Mouse (Mus musculus): ENCODE results near the gene F10. TPM values are rescaled to one million over a fixed set of nuclear protein-coding genes. Genes with fewer than 3 reads are reported as not detected.

Gene F10
- 0.76 TPM for polyA plus RNA-seq (2015; fragmentation: Illumina TruSeq; extraction: RNeasy Lipid Tissue Mini Kit (QIAGEN cat#74804); ENCODE audit: insufficient read depth, low read depth, low replicate concordance)

DNA sequence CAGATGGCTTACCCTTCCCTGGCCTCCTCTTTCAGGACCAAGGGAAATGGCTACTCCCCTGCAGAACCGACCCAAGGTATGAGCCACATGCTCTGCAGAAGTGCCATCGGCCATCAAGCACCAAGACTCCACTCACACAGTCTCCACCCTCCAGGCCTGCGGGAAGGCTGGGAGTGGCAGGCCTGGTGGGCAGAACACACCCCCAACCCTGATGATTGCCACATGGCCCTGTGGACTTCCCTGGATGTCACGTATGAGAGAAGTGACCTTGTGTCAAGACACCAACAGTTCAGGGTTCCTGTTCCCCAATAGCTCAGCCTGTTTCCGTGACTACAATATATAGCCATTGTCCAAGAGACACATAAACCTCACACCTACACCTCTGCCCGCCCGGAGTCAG is at the start of gene F10:
Gene F10 (plus strand): TSS at position 294 of the 400 bp plus-strand sequence.

GRCm38 (mm10) chr8:13025487-13026224 is 11.5 kb upstream of the F10 start, which contains the start of gene F7:
TSS of gene F7 (plus strand) at chr8:13026034.

DNA sequence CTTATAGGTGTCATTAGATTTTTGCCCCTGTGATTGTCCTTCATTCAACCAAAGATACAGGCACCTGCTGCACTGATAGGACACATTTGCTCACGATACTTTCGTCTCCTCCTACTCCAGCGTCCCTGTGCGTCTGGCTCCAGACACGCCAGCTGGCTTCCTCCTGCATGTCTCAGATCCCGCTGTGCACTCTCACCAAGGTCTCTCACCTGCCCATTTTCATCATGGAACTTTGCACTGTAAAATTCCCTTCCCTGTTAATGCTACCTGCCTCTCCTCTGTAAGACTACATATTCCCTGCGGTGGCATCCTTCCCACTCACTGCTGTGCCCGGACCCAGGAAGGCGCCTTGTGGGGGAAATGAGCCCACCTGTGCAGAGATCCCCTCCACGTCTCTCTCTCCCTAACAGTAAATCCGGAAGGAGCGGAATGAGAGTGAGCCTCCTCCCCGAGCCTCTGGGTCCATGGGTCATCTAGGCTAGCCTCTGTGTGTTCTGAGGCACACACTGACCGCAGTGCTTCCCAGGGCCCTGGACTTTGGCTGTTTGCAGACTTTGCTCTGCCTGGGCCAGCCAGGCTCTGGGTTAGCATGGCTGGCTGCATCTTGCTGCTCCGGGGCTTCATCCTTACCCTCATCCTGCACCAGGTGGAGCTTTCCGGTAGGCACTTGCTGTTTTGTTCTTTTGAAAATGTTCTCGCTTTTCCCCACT is 23.5 kb downstream of the F10 start, which contains the start of gene Proz:
Gene Proz (plus strand): TSS at position 474 of the 710 bp plus-strand sequence.

DNA sequence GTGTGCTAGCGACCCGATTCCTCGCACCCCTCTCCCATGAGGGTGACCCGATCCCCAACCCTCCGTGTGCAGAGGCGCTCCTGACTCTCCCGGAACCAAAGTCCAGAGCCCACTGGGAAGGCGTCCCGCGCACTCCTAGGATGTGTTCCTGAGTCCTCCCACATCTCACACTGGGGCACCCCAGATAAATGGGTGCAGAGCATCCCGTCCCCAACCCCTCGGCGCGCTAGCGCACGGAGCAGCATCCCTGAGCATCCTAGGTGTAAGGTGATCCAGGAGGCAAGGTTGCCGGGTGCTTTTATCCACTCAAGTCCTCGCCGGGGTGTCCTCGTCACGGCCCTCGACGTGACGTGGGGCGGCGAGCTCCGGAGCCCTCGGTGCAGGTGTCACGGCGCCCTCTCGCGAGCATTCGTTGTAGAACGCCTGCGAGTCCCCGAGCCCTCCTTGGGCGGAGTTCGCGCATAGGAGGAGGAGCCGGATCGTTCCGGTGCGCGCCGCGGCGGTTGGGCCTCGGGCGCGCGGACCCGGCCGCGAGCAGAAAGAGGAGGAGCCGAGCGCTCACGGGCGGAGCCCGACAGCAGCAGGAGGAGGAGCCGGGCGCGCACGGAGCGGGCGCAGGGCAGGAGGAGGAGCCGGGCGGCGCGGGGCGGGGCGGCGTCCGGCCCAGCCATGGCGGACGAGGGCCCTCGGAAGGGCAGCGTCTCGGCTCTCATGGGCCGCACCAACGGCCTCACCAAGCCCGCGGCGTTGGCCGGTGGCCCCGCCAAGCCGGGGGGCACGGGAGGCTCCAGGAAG is 68.2 kb downstream of the F10 start, which contains the start of the genes Pcid2 and Cul4a:
Gene Pcid2 (minus strand): TSS at position 373 of the 795 bp plus-strand sequence.
Gene Cul4a (plus strand): TSS at position 535 of the 795 bp plus-strand sequence.

Other genes with a start within 250 kb of the F10 start
- gene Mcf2l, start 163.5 kb upstream of the F10 start, polyA plus RNA-seq (2015; fragmentation: Illumina TruSeq; extraction: RNeasy Lipid Tissue Mini Kit (QIAGEN cat#74804); ENCODE audit: insufficient read depth, low read depth, low replicate concordance): 34.9 TPM
- not detected for gene F7, start 11.3 kb upstream of the F10 start, polyA plus RNA-seq (2015; fragmentation: Illumina TruSeq; extraction: RNeasy Lipid Tissue Mini Kit (QIAGEN cat#74804); ENCODE audit: insufficient read depth, low read depth, low replicate concordance)
- not detected for gene Proz, start 23.6 kb downstream of the F10 start, polyA plus RNA-seq (2015; fragmentation: Illumina TruSeq; extraction: RNeasy Lipid Tissue Mini Kit (QIAGEN cat#74804); ENCODE audit: insufficient read depth, low read depth, low replicate concordance)
- 7.4 TPM for gene Pcid2, start 68.2 kb downstream of the F10 start, polyA plus RNA-seq (2015; fragmentation: Illumina TruSeq; extraction: RNeasy Lipid Tissue Mini Kit (QIAGEN cat#74804); ENCODE audit: insufficient read depth, low read depth, low replicate concordance)
- 15.5 TPM for gene Cul4a, start 68.3 kb downstream of the F10 start, polyA plus RNA-seq (2015; fragmentation: Illumina TruSeq; extraction: RNeasy Lipid Tissue Mini Kit (QIAGEN cat#74804); ENCODE audit: insufficient read depth, low read depth, low replicate concordance)
- gene Lamp1, start 121.9 kb downstream of the F10 start, polyA plus RNA-seq (2015; fragmentation: Illumina TruSeq; extraction: RNeasy Lipid Tissue Mini Kit (QIAGEN cat#74804); ENCODE audit: insufficient read depth, low read depth, low replicate concordance): 98.1 TPM
- gene Grtp1, start 163.3 kb downstream of the F10 start, polyA plus RNA-seq (2015; fragmentation: Illumina TruSeq; extraction: RNeasy Lipid Tissue Mini Kit (QIAGEN cat#74804); ENCODE audit: insufficient read depth, low read depth, low replicate concordance): 3.3 TPM
- gene Adprhl1, start 216.9 kb downstream of the F10 start, polyA plus RNA-seq (2015; fragmentation: Illumina TruSeq; extraction: RNeasy Lipid Tissue Mini Kit (QIAGEN cat#74804); ENCODE audit: insufficient read depth, low read depth, low replicate concordance): not detected